Mouse (Mus musculus): ENCODE measurements around the gene Zfp747. TPM values are rescaled to one million over a fixed set of nuclear protein-coding genes. Genes with fewer than 3 reads are reported as not detected.
"Not testable (repeated sequence)": the region's sequence is repeated elsewhere in the genome, so short reads cannot be mapped to it uniquely, and the experiment has no call there.

The Zfp747 gene
- polyA plus RNA-seq (2014; fragmentation: Nextera tagmentation; extraction: Ambion mirVana) = 8.6 and 9.2 TPM in 2 replicates

- H3K27me3 ChIP-seq (ENCODE audit: control insufficient read depth, insufficient read depth, low read length); H3K27ac ChIP-seq (replicated peaks; ENCODE audit: low read depth, low read length); H3K4me1 ChIP-seq (ENCODE audit: control insufficient read depth, insufficient read depth, low read length); H3K36me3 ChIP-seq (ENCODE audit: control insufficient read depth, insufficient read depth, low read length); H3K9me3 ChIP-seq (ENCODE audit: control insufficient read depth, low read length): not testable (repeated sequence)
- Histone ChIP-seq H3K9ac (ENCODE audit: low read length) (peak within 1 kb of the TSS; percentile 77), H3K4me3 (ENCODE audit: low read depth, low read length) (peak within 1 kb of the TSS; percentile 61), H3K4me2 (ENCODE audit: low read depth, severe bottlenecking) (peak within 1 kb of the TSS; percentile 72)
- DNase-seq (ENCODE audit: low spot score) (peak; percentile 90), ATAC-seq (ENCODE audit: insufficient number of reproducible peaks, low FRiP score, low TSS enrichment, low read depth) (peak; percentile 90)
- 3% methylated on average over 49 of the region's 49 CpGs for WGBS
Observed at GRCm38 (mm10) chr7:127375271-127376245, at the start of gene Zfp747. Gene Zfp747, minus strand, starts transcription at chr7:127376050.

- Histone ChIP-seq H3K27me3 (ENCODE audit: control insufficient read depth, insufficient read depth, low read length) (no peaks in the 10 kb centered on the region), H3K9me3 (ENCODE audit: control insufficient read depth, low read length) (no peaks in the 10 kb centered on the region), H3K9ac (ENCODE audit: low read length) (no peak overlapping the region), H3K27ac (replicated peaks; ENCODE audit: low read depth, low read length) (no peak overlapping the region), H3K4me1 (ENCODE audit: control insufficient read depth, insufficient read depth, low read length) (peaks cover 4% of the 10 kb centered on the region), H3K4me2 (ENCODE audit: low read depth, severe bottlenecking) (no peak overlapping the region), H3K36me3 (ENCODE audit: control insufficient read depth, insufficient read depth, low read length) (no peaks in the 10 kb centered on the region), H3K4me3 (ENCODE audit: low read depth, low read length) (no peak overlapping the region)
- ATAC-seq (ENCODE audit: insufficient number of reproducible peaks, low FRiP score, low TSS enrichment, low read depth) (no peak), DNase-seq (ENCODE audit: low spot score) (no peak)
- 87% methylated on average over 3 of the region's 3 CpGs for WGBS
Observed at GRCm38 (mm10) chr7:127425291-127425690, 49.4 kb upstream of the Zfp747 start.

GRCm38 (mm10) chr7:127422247-127422646 lies 46.4 kb upstream of the Zfp747 start:
- DNase-seq (ENCODE audit: low spot score) = no peak
- H3K27me3 ChIP-seq (ENCODE audit: control insufficient read depth, insufficient read depth, low read length) = no peaks in the 10 kb centered on the region
- H3K4me1 ChIP-seq (ENCODE audit: control insufficient read depth, insufficient read depth, low read length) = peaks cover 4% of the 10 kb centered on the region
- peak overlapping the region; percentile 69 for H3K4me3 ChIP-seq (ENCODE audit: low read depth, low read length)
- no peaks in the 10 kb centered on the region for H3K36me3 ChIP-seq (ENCODE audit: control insufficient read depth, insufficient read depth, low read length)
- H3K9me3 ChIP-seq (ENCODE audit: control insufficient read depth, low read length) = no peaks in the 10 kb centered on the region
- peak overlapping the region; percentile 95 for H3K4me2 ChIP-seq (ENCODE audit: low read depth, severe bottlenecking)
- WGBS = 2% methylated on average over 15 of the region's 15 CpGs
- H3K27ac ChIP-seq (replicated peaks; ENCODE audit: low read depth, low read length) = no peak overlapping the region
- no peak overlapping the region for H3K9ac ChIP-seq (ENCODE audit: low read length)
- ATAC-seq (ENCODE audit: insufficient number of reproducible peaks, low FRiP score, low TSS enrichment, low read depth) = 0 out of 2 replicates have a peak, but pooled peaks have one; percentile 26

GRCm38 (mm10) chr7:127421388-127422191 lies 45.7 kb upstream of the Zfp747 start, which contains the start of gene Zfp688:
Gene Zfp688, minus strand, starts transcription at chr7:127422068.
- peak; percentile 97 for DNase-seq (ENCODE audit: low spot score)
- Histone ChIP-seq H3K9me3 (ENCODE audit: control insufficient read depth, low read length) (no peaks in the 10 kb centered on the region), H3K36me3 (ENCODE audit: control insufficient read depth, insufficient read depth, low read length) (no peaks in the 10 kb centered on the region), H3K27me3 (ENCODE audit: control insufficient read depth, insufficient read depth, low read length) (no peaks in the 10 kb centered on the region), H3K9ac (ENCODE audit: low read length) (peak within 1 kb of the TSS; percentile 70), H3K4me3 (ENCODE audit: low read depth, low read length) (peak within 1 kb of the TSS; percentile 69), H3K27ac (replicated peaks; ENCODE audit: low read depth, low read length) (no peak within 1 kb of the TSS), H3K4me2 (ENCODE audit: low read depth, severe bottlenecking) (peak within 1 kb of the TSS; percentile 95), H3K4me1 (ENCODE audit: control insufficient read depth, insufficient read depth, low read length) (peaks cover 4% of the 10 kb centered on the region)
- peak; percentile 87; the same call in 1 of the 2 replicates for ATAC-seq (ENCODE audit: insufficient number of reproducible peaks, low FRiP score, low TSS enrichment, low read depth)
- under 1% methylated on average over 48 of the region's 48 CpGs for WGBS

GRCm38 (mm10) chr7:127411418-127411817 lies 35.6 kb upstream of the Zfp747 start:
- H3K4me3 ChIP-seq (ENCODE audit: low read depth, low read length) = no peak overlapping the region
- H3K4me2 ChIP-seq (ENCODE audit: low read depth, severe bottlenecking) = no peak overlapping the region
- no peaks in the 10 kb centered on the region for H3K4me1 ChIP-seq (ENCODE audit: control insufficient read depth, insufficient read depth, low read length)
- DNase-seq (ENCODE audit: low spot score) (no peak), ATAC-seq (ENCODE audit: insufficient number of reproducible peaks, low FRiP score, low TSS enrichment, low read depth) (no peak)
- no peak overlapping the region for H3K9ac ChIP-seq (ENCODE audit: low read length)
- no peaks in the 10 kb centered on the region for H3K9me3 ChIP-seq (ENCODE audit: control insufficient read depth, low read length)
- H3K27ac ChIP-seq (replicated peaks; ENCODE audit: low read depth, low read length) = no peak overlapping the region
- H3K27me3 ChIP-seq (ENCODE audit: control insufficient read depth, insufficient read depth, low read length) = no peaks in the 10 kb centered on the region
- WGBS = 69% methylated on average over 2 of the region's 2 CpGs
- no peaks in the 10 kb centered on the region for H3K36me3 ChIP-seq (ENCODE audit: control insufficient read depth, insufficient read depth, low read length)

GRCm38 (mm10) chr7:127406002-127406987 lies 30.4 kb upstream of the Zfp747 start, which contains the start of gene Zfp764:
Gene Zfp764, minus strand, starts transcription at chr7:127406822.
- Histone ChIP-seq H3K4me2 (ENCODE audit: low read depth, severe bottlenecking) (peak within 1 kb of the TSS; percentile 84), H3K9ac (ENCODE audit: low read length) (peak within 1 kb of the TSS; percentile 74), H3K4me3 (ENCODE audit: low read depth, low read length) (peak within 1 kb of the TSS; percentile 44)
- ATAC-seq (ENCODE audit: insufficient number of reproducible peaks, low FRiP score, low TSS enrichment, low read depth) = peak; percentile 81
- not testable (repeated sequence) for H3K27ac ChIP-seq (replicated peaks; ENCODE audit: low read depth, low read length); H3K36me3 ChIP-seq (ENCODE audit: control insufficient read depth, insufficient read depth, low read length); H3K9me3 ChIP-seq (ENCODE audit: control insufficient read depth, low read length); H3K4me1 ChIP-seq (ENCODE audit: control insufficient read depth, insufficient read depth, low read length); H3K27me3 ChIP-seq (ENCODE audit: control insufficient read depth, insufficient read depth, low read length)
- WGBS = 6% methylated on average over 40 of the region's 40 CpGs
- peak; percentile 89 for DNase-seq (ENCODE audit: low spot score)

GRCm38 (mm10) chr7:127404101-127404500 lies 28.3 kb upstream of the Zfp747 start:
- not testable (repeated sequence) for H3K4me2 ChIP-seq (ENCODE audit: low read depth, severe bottlenecking); H3K9me3 ChIP-seq (ENCODE audit: control insufficient read depth, low read length); H3K27ac ChIP-seq (replicated peaks; ENCODE audit: low read depth, low read length); H3K27me3 ChIP-seq (ENCODE audit: control insufficient read depth, insufficient read depth, low read length); H3K4me3 ChIP-seq (ENCODE audit: low read depth, low read length); H3K36me3 ChIP-seq (ENCODE audit: control insufficient read depth, insufficient read depth, low read length); H3K9ac ChIP-seq (ENCODE audit: low read length); DNase-seq (ENCODE audit: low spot score); H3K4me1 ChIP-seq (ENCODE audit: control insufficient read depth, insufficient read depth, low read length); ATAC-seq (ENCODE audit: insufficient number of reproducible peaks, low FRiP score, low TSS enrichment, low read depth)
- WGBS = 89% methylated on average over 6 of the region's 6 CpGs

Data from limb, embryonic 11.5 days (tissue).